Mouse (Mus musculus) Muller cell, postnatal 12 days (primary cell): ENCODE results near the gene Cd247.
A peak's percentile ranks its signal among the peaks of the same experiment; 100 is the strongest.

Source experiments
- DNase-seq: peaks from one replicate; pipeline ENCODE4 v3.0.0-alpha.2; 2015; ENCODE audit errors: inconsistent ontology term

The Cd247 gene

GRCm38 (mm10) chr1:165775518-165776294, 12.8 kb upstream of the Cd247 start:
- DNase-seq: peak; percentile 79

GRCm38 (mm10) chr1:165779954-165780585, 8.4 kb upstream of the Cd247 start:
- DNase-seq: peak; percentile 52

- peak; percentile 71 for DNase-seq
Observed at GRCm38 (mm10) chr1:165780586-165781111, 7.8 kb upstream of the Cd247 start.

- no peak for DNase-seq
Observed at GRCm38 (mm10) chr1:165781426-165781825, 7.1 kb upstream of the Cd247 start.

- no peak for DNase-seq
Observed at GRCm38 (mm10) chr1:165781911-165782310, 6.6 kb upstream of the Cd247 start.

- DNase-seq: no peak
Observed at GRCm38 (mm10) chr1:165786296-165786695, 2.2 kb upstream of the Cd247 start.

GRCm38 (mm10) chr1:165789066-165789660, 682 bp downstream of the Cd247 start:
- DNase-seq: no peak

- no peak for DNase-seq
Observed at GRCm38 (mm10) chr1:165789963-165790362, 1.5 kb downstream of the Cd247 start.

GRCm38 (mm10) chr1:165790461-165791210, 2.2 kb downstream of the Cd247 start:
- no peak for DNase-seq

GRCm38 (mm10) chr1:165791411-165791810, 2.9 kb downstream of the Cd247 start:
- no peak for DNase-seq

GRCm38 (mm10) chr1:165801709-165802310, 13.3 kb downstream of the Cd247 start:
- DNase-seq: no peak

GRCm38 (mm10) chr1:165803107-165803506, 14.6 kb downstream of the Cd247 start:
- no peak for DNase-seq

GRCm38 (mm10) chr1:165804133-165804532, 15.7 kb downstream of the Cd247 start:
- DNase-seq: no peak

GRCm38 (mm10) chr1:165810633-165811032, 22.2 kb downstream of the Cd247 start:
- DNase-seq: no peak

GRCm38 (mm10) chr1:165811170-165811569, 22.7 kb downstream of the Cd247 start:
- DNase-seq: no peak

- DNase-seq: no peak
Observed at GRCm38 (mm10) chr1:165812775-165813174, 24.3 kb downstream of the Cd247 start.

GRCm38 (mm10) chr1:165814116-165814515, 25.6 kb downstream of the Cd247 start:
- DNase-seq: no peak

- DNase-seq: peak; percentile 89
Observed at GRCm38 (mm10) chr1:165814521-165815278, 26.2 kb downstream of the Cd247 start.

- DNase-seq: no peak
Observed at GRCm38 (mm10) chr1:165816391-165816790, 27.9 kb downstream of the Cd247 start.

GRCm38 (mm10) chr1:165817264-165817663, 28.8 kb downstream of the Cd247 start:
- DNase-seq: peak; percentile 42
